Mouse (Mus musculus): Measurements from ENCODE around the gene Hoxc6. TPM values are rescaled to one million over a fixed set of nuclear protein-coding genes. Genes with fewer than 3 reads are reported as not detected.

The Hoxc6 gene
- total RNA-seq, 2 experiments from 2014 or later: not detected

GRCm38 (mm10) chr15:103032646-103033575 is 34.9 kb downstream of the Hoxc6 start:
- no peak for DNase-seq (ENCODE audit: low spot score in 2 of 2)
- Histone ChIP-seq H3K27ac (no peak overlapping the region), H3K4me3 (no peak overlapping the region)
- no peak for TF ChIP-seq CTCF (conservative IDR thresholded peaks at IDR 0.05)

GRCm38 (mm10) chr15:103034043-103034806 is 36.2 kb downstream of the Hoxc6 start:
- no peak for TF ChIP-seq CTCF (conservative IDR thresholded peaks at IDR 0.05)
- no peak overlapping the region for H3K4me3 ChIP-seq
- H3K27ac ChIP-seq: no peak overlapping the region
- DNase-seq (ENCODE audit: low spot score in 2 of 2): no peak

GRCm38 (mm10) chr15:103034807-103035547 is 36.9 kb downstream of the Hoxc6 start:
- no peak overlapping the region for H3K4me3 ChIP-seq

DNA sequence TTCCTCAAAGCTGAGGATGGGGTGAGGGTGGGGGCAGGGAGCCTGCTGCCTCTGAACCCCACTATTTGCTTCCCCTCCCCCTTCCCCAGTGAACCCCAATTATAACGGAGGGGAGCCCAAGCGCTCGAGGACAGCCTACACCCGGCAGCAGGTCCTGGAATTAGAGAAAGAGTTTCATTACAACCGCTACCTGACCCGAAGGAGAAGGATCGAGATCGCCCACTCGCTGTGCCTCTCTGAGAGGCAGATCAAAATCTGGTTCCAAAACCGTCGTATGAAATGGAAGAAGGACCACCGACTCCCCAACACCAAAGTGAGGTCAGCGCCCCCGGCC is 37.5 kb downstream of the Hoxc6 start:
- DNase-seq (ENCODE audit: low spot score in 2 of 2): no peak
- no peak for TF ChIP-seq CTCF (conservative IDR thresholded peaks at IDR 0.05)
- no peak overlapping the region for H3K4me3 ChIP-seq
- H3K27ac ChIP-seq: no peak overlapping the region

More at GRCm38 (mm10) chr15:103034807-103035547, 36.9 kb downstream of the Hoxc6 start:
- no peak overlapping the region for H3K27ac ChIP-seq
- TF ChIP-seq CTCF (conservative IDR thresholded peaks at IDR 0.05): no peak
- no peak for DNase-seq (ENCODE audit: low spot score in 2 of 2)

DNA sequence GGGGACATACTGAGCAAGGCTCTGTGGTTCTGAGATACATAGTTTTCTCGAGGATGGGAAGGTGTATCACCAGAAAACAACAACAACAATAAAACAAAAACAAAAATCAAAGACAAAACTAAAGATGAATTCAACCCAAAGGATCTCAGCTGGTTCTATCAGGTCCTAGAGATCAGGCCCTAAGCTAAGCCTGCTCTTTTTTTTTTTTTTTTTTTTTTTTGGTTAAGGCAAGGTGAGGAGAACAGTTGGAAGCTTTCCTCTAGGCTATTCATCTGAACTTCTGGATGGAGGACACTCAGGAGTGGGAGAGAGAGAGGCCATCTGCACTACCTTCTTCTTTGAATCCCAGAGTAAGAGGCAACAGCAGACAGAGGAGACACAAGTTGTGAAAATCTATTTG is 39.5 kb downstream of the Hoxc6 start:
- TF ChIP-seq CTCF (conservative IDR thresholded peaks at IDR 0.05): no peak
- Histone ChIP-seq H3K27ac (no peak overlapping the region), H3K4me3 (no peak overlapping the region)
- no peak for DNase-seq (ENCODE audit: low spot score in 2 of 2)

DNA sequence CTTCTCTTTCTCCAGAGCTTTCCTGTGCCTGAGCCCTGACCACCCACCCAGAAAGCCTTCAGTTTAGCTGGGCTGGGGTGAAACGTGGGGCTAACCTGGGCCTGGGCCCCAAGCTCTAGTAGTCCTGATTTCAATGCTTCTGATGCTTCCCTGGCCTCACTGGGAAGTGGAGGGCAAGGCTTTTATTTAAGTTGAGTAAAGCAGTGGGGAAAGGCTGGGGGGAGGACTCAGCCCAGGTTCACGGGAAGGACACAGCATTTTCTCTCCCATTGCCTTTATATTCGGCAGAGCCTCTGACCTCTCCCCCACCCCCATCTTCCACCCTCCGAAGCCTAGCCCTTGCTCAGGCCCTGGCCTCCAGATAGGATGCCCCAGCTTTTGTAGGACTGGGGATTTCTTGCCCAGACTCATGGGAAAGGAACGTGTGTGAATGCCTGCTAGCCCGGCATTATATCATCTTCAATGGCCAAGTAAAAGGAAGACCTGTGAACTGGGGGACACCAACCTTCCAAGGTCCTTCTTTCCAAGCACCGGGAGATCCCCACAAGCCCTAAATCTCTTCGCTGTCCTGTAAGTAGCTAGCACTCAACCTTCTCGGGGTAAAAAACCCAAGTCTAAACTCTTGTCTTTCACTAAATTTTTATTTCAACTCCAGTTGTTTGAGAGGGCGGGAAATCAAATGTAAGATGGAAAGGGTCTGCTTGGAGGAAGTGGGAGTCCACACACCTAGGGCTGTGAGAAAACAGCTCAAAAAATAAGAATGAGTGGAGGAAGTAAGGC is 40.8 kb downstream of the Hoxc6 start:
- Histone ChIP-seq H3K27ac (no peak overlapping the region), H3K4me3 (no peak overlapping the region)
- no peak for TF ChIP-seq CTCF (conservative IDR thresholded peaks at IDR 0.05)
- DNase-seq (ENCODE audit: low spot score in 2 of 2): no peak

- Histone ChIP-seq H3K27ac (no peak overlapping the region), H3K4me3 (no peak overlapping the region)
- no peak for DNase-seq (ENCODE audit: low spot score in 2 of 2)
- no peak for TF ChIP-seq CTCF (conservative IDR thresholded peaks at IDR 0.05)
Measured at GRCm38 (mm10) chr15:103039609-103040008, 41.6 kb downstream of the Hoxc6 start.

GRCm38 (mm10) chr15:103040601-103041000 is 42.5 kb downstream of the Hoxc6 start:
- DNase-seq (ENCODE audit: low spot score in 2 of 2): no peak
- no peak overlapping the region for H3K4me3 ChIP-seq
- H3K27ac ChIP-seq: no peak overlapping the region
- no peak for TF ChIP-seq CTCF (conservative IDR thresholded peaks at IDR 0.05)

DNA sequence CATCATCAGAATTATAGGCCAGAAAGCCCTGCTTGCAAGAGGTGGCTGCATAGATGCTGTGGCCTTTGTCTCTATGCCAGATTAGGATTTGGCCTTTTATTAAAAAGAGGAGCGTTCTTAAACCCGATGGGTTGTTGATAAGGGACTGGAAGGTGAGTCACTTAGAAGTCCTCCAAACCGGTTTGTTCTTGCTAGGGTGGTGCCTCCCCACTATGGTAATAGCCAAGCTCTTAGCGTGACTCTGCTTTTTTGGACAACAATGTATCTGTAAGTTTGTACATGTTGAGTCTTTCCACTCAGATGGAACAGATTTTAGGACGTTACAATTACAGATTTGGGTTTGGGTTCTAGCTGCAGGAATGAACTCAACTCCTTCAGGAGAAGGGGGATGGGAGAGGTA is 43.6 kb downstream of the Hoxc6 start:
- DNase-seq (ENCODE audit: low spot score in 2 of 2): no peak
- H3K4me3 ChIP-seq: no peak overlapping the region
- TF ChIP-seq CTCF (conservative IDR thresholded peaks at IDR 0.05): no peak
- no peak overlapping the region for H3K27ac ChIP-seq

DNA sequence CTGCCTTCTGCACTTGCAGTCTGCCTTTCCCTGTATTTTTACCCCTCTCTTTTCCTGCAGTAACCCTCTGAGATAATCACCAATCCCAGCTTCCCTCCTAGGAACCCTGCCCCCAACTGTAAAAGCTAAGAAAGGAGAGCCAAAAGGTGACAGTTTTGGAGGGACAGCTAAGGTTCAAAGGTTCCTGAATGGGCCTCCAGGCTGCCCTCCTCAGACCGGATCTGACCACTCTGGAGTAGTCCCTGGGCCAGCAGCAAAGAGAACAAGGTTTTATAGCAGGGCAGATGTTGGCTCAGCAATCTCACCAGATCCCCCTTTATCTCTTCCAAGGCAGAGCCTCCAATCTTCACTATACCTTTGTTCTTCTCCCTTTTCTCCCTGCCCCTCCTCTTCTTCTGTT is 44.2 kb downstream of the Hoxc6 start:
- no peak overlapping the region for H3K4me3 ChIP-seq
- DNase-seq (ENCODE audit: low spot score in 2 of 2): no peak
- H3K27ac ChIP-seq: no peak overlapping the region
- no peak for TF ChIP-seq CTCF (conservative IDR thresholded peaks at IDR 0.05)

DNA sequence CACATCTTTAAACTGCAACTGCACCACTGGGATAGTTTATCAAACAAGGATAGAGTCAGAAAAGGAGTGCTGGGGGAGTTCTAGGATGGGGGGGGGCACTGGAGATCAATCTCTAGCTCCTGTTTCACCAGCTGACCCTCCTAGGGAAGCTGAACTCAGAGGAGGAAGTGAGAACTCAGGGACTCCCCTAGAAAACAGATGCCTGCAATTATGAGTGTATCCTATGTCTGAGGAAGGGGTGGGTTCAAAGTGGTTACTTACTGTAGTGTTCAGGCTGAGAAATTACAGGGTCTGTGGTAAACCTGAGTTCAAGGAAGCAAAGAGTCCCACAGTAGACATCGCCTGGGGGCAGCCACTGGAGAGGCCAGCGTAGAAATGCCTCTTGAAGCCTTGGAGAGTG is 53.6 kb downstream of the Hoxc6 start:
- no peak for DNase-seq (ENCODE audit: low spot score in 2 of 2)
- Histone ChIP-seq H3K4me3 (no peak overlapping the region), H3K27ac (no peak overlapping the region)
- TF ChIP-seq CTCF (conservative IDR thresholded peaks at IDR 0.05): no peak

DNA sequence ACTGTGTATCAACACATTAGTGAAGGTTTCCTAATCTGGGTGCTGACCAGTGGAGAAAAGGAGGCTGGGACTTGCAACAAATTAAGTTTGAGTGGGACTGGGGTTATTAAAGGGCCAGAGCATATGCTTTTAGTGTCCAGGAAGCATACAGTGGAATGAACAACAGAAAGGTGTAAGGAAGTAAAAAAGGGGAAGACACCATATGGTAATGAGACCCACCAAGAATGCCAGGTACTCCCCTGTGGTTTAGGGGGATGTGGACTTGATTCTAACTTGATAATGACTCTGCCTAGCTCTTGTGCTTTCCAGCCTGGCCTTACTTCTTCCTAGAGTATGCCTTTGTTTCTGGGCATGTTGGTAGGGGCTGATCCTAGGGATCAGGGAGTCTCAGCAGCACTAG is 55.2 kb downstream of the Hoxc6 start:
- H3K27ac ChIP-seq: no peak overlapping the region
- DNase-seq (ENCODE audit: low spot score in 2 of 2): no peak
- TF ChIP-seq CTCF (conservative IDR thresholded peaks at IDR 0.05): no peak
- H3K4me3 ChIP-seq: no peak overlapping the region

Data from layer of hippocampus, adult 2 months (tissue).